Mouse (Mus musculus) embryonic facial prominence, embryonic 14.5 days (tissue): ENCODE results near the gene Lipt1. TPM values are rescaled to one million over a fixed set of nuclear protein-coding genes. Genes with fewer than 3 reads are reported as not detected.

Experiments used
- ATAC-seq: fragments of 200-750 bp; cut with Nextera tagmentation; 2 replicates; pipeline ENCODE4 v1.8.0; 2017; ENCODE audit warnings: low read depth, moderate number of reproducible peaks, moderate TSS enrichment
- DNase-seq: peaks from one replicate; pipeline ENCODE4 v3.0.0-alpha.2; 2015; ENCODE audit warnings: low spot score
- H3K27ac ChIP-seq: fragments of 300-500 bp; sonication (generic); replicated peaks from 2 replicates; pipeline ENCODE4 v1.5.1; 2014; ENCODE audit warnings: low read depth, mild to moderate bottlenecking, low read length, moderate library complexity
- H3K27me3 ChIP-seq: fragments of 300-500 bp; sonication (generic); replicated peaks from 2 replicates; pipeline ENCODE4 v1.6.1; 2014; ENCODE audit warnings: low read length; ENCODE audit not compliant: control insufficient read depth, insufficient read depth
- H3K36me3 ChIP-seq: fragments of 300-500 bp; sonication (generic); 2 replicates; pipeline ENCODE4 v1.6.1; 2014; ENCODE audit warnings: low read length, mixed read lengths; ENCODE audit not compliant: control insufficient read depth, insufficient read depth
- H3K4me1 ChIP-seq: fragments of 300-500 bp; sonication (generic); 2 replicates; pipeline ENCODE4 v1.6.1; 2014; ENCODE audit warnings: antibody characterized with exemption, low read length; ENCODE audit not compliant: control insufficient read depth, insufficient read depth
- H3K4me2 ChIP-seq: fragments of 300-500 bp; sonication (generic); 2 replicates; pipeline ENCODE4 v1.6.1; 2014; ENCODE audit warnings: low read depth, mild to moderate bottlenecking, low read length, moderate library complexity, mixed read lengths
- H3K4me3 ChIP-seq: fragments of 300-500 bp; sonication (generic); 2 replicates; pipeline ENCODE4 v1.5.1; 2014; ENCODE audit warnings: low read depth, mild to moderate bottlenecking, low read length
- H3K9ac ChIP-seq: fragments of 300-500 bp; sonication (generic); 2 replicates; pipeline ENCODE4 v1.6.1; 2014; ENCODE audit warnings: low read depth, mild to moderate bottlenecking, low read length, moderate library complexity, mixed read lengths
- H3K9me3 ChIP-seq: fragments of 300-500 bp; sonication (generic); 2 replicates; pipeline ENCODE4 v1.6.1; 2016; ENCODE audit warnings: low read length; ENCODE audit not compliant: control insufficient read depth
- WGBS: fragments of 180-500 bp; shearing (Covaris S2); extraction: QIAGEN DNeasy Blood & Tissue Kit; methylation state at CpG from one replicate; pipeline ENCODE4 v1.1.7; 2014; 5-methylcytosine and 5-hydroxymethylcytosine counted together
- polyA plus RNA-seq: library from polyadenylated mRNA; unstranded; fragments of >200 nt; fragmentation: Nextera tagmentation; extraction: Ambion mirVana; gene quantifications from 2 replicates; pipeline ENCODE4 v1.2.1, GENCODE M21; 2014

Gene Lipt1
- polyA plus RNA-seq, 1 experiment from 2014 or later = 9.6 TPM

- H3K36me3 ChIP-seq = no peaks in the 10 kb centered on the region
- H3K27me3 ChIP-seq = no peaks in the 10 kb centered on the region
- WGBS = 65% methylated on average over 13 of the region's 13 CpGs
- ATAC-seq (no peak), DNase-seq (no peak)
- no peak overlapping the region for H3K27ac ChIP-seq
- H3K4me2 ChIP-seq = no peak overlapping the region
- no peaks in the 10 kb centered on the region for H3K4me1 ChIP-seq
- no peak overlapping the region for H3K9ac ChIP-seq
- no peak overlapping the region for H3K4me3 ChIP-seq
- no peaks in the 10 kb centered on the region for H3K9me3 ChIP-seq
Measured at GRCm38 (mm10) chr1:37917666-37918065, 46.1 kb downstream of the Lipt1 start.

- ATAC-seq = no peak
- Histone ChIP-seq H3K4me1 (no peaks in the 10 kb centered on the region), H3K4me3 (no peak overlapping the region), H3K27ac (no peak overlapping the region), H3K9ac (no peak overlapping the region), H3K27me3 (no peaks in the 10 kb centered on the region), H3K9me3 (no peaks in the 10 kb centered on the region), H3K36me3 (no peaks in the 10 kb centered on the region), H3K4me2 (no peak overlapping the region)
- 77% methylated on average over 6 of the region's 6 CpGs for WGBS
- no peak for DNase-seq
Measured at GRCm38 (mm10) chr1:37918096-37918495, 46.6 kb downstream of the Lipt1 start.

GRCm38 (mm10) chr1:37922536-37922935, 51.0 kb downstream of the Lipt1 start:
- ATAC-seq (no peak), DNase-seq (no peak)
- Histone ChIP-seq H3K4me2 (no peak overlapping the region), H3K27ac (no peak overlapping the region), H3K4me3 (no peak overlapping the region), H3K9ac (no peak overlapping the region), H3K4me1 (no peaks in the 10 kb centered on the region), H3K36me3 (no peaks in the 10 kb centered on the region), H3K9me3 (no peaks in the 10 kb centered on the region), H3K27me3 (no peaks in the 10 kb centered on the region)
- WGBS = 41% methylated on average over 8 of the region's 8 CpGs

Other genes with a start within 250 kb of the Lipt1 start
- gene 2010300C02Rik, start 151.7 kb upstream of the Lipt1 start, polyA plus RNA-seq = 4.6 and 6.5 TPM in 2 replicates
- 5.3 and 7.2 TPM in 2 replicates for gene Tsga10, start 5.3 kb upstream of the Lipt1 start, polyA plus RNA-seq
- gene Mitd1, start 18.7 kb downstream of the Lipt1 start, polyA plus RNA-seq = 22.1 and 22.6 TPM in 2 replicates
- 263 and 284 TPM in 2 replicates for gene Mrpl30, start 18.7 kb downstream of the Lipt1 start, polyA plus RNA-seq
- 0.11 TPM in 1 of 2 replicates, not detected in the other for gene Lyg2, start 44.8 kb downstream of the Lipt1 start, polyA plus RNA-seq
- gene Lyg1, start 86.0 kb downstream of the Lipt1 start, polyA plus RNA-seq = not detected in 2 replicates
- 125 and 130 TPM in 2 replicates for gene Txndc9, start 126.2 kb downstream of the Lipt1 start, polyA plus RNA-seq
- gene Eif5b, start 126.3 kb downstream of the Lipt1 start, polyA plus RNA-seq = 24.5 and 25.1 TPM in 2 replicates